Mouse (Mus musculus) CH12.LX (cell line): ENCODE results near the gene Mtm1. TPM values are rescaled to one million over a fixed set of nuclear protein-coding genes. Genes with fewer than 3 reads are reported as not detected.

Source experiments
- DNase-seq: peaks from one replicate; pipeline ENCODE4 v3.0.0-alpha.2; 2013; ENCODE audit errors: extremely low read depth
- H3K27ac ChIP-seq: 2 replicates; pipeline ENCODE4 v1.5.1; 2012; ENCODE audit warnings: low read depth, mild to moderate bottlenecking, control low read depth, moderate library complexity; ENCODE audit not compliant: insufficient read depth
- H3K27me3 ChIP-seq: replicated peaks from 2 replicates; pipeline ENCODE3; 2012; ENCODE audit warnings: inconsistent platforms
- H3K36me3 ChIP-seq, 2 experiments: replicated peaks in 1 of 2; 2 replicates each; pipeline versions ENCODE3 to v1.6.1; 2012; ENCODE audit warnings: inconsistent platforms in 1 of 2, low read length in 1 of 2, mild to moderate bottlenecking in 1 of 2, mixed read lengths in 1 of 2, moderate library complexity in 1 of 2; ENCODE audit not compliant: control insufficient read depth in 1 of 2, insufficient read depth in 1 of 2
- H3K4me1 ChIP-seq, 2 experiments: 2 replicates each; pipeline ENCODE4 v1.6.1; 2012; ENCODE audit warnings: inconsistent platforms in 1 of 2, moderate library complexity in 1 of 2; ENCODE audit not compliant: insufficient read depth in 2 of 2, control insufficient read depth in 1 of 2
- H3K4me2 ChIP-seq: 2 replicates; pipeline ENCODE4 v1.6.1; 2012; ENCODE audit warnings: low read depth, mild to moderate bottlenecking, control low read depth; ENCODE audit not compliant: poor library complexity, insufficient read depth, severe bottlenecking
- H3K4me3 ChIP-seq, 3 experiments: fragments of 150-350 bp in 1 of 3; sonication (generic) in 1 of 3; replicated peaks in 1 of 3; 2 replicates each; pipeline versions ENCODE3 to v1.5.1; 2011 to 2012; ENCODE audit warnings: low read depth in 2 of 3, low read length in 2 of 3, mild to moderate bottlenecking in 2 of 3, moderate library complexity in 2 of 3, control low read depth in 1 of 3, improper control_type of control experiment in 1 of 3, inconsistent platforms in 1 of 3, mixed read lengths in 1 of 3; ENCODE audit not compliant: poor library complexity in 1 of 3
- H3K79me2 ChIP-seq: replicated peaks from 2 replicates; pipeline ENCODE4 v1.6.1; 2012; ENCODE audit warnings: mild to moderate bottlenecking, moderate library complexity; ENCODE audit not compliant: control insufficient read depth, poor library complexity, insufficient read depth, severe bottlenecking; ENCODE audit errors: extremely low read depth
- H3K9ac ChIP-seq: 2 replicates; pipeline ENCODE4 v1.6.1; 2012; ENCODE audit warnings: low read depth, mild to moderate bottlenecking, control low read depth, moderate library complexity; ENCODE audit not compliant: insufficient read depth
- H3K9me3 ChIP-seq: replicated peaks from 2 replicates; pipeline ENCODE3; 2012; ENCODE audit warnings: low read length, inconsistent platforms, mixed read lengths
- BHLHE40 ChIP-seq: IDR thresholded peaks from 2 replicates; pipeline ENCODE4 v1.6.1; 2011; ENCODE audit warnings: mild to moderate bottlenecking, low read depth, low read length, improper control_type of control experiment
- E2F4 ChIP-seq: IDR thresholded peaks from 2 replicates; pipeline ENCODE4 v1.6.1; 2011; ENCODE audit warnings: low read depth, low read length, improper control_type of control experiment; ENCODE audit not compliant: insufficient replicate concordance
- ETS1 ChIP-seq: conservative IDR thresholded peaks from 2 replicates; pipeline ENCODE4 v1.6.1; 2012; ENCODE audit warnings: low read depth, mild to moderate bottlenecking, inconsistent platforms, low read length, improper control_type of control experiment, moderate library complexity
- GABPA ChIP-seq: IDR thresholded peaks from 2 replicates; pipeline ENCODE4 v1.6.1; 2012; ENCODE audit warnings: low read depth, low read length, improper control_type of control experiment, inconsistent platforms; ENCODE audit not compliant: insufficient replicate concordance
- HCFC1 ChIP-seq: IDR thresholded peaks from 2 replicates; pipeline ENCODE4 v1.6.1; 2012; ENCODE audit warnings: low read depth, mild to moderate bottlenecking, inconsistent platforms, low read length, improper control_type of control experiment
- JUN ChIP-seq: IDR thresholded peaks from 2 replicates; pipeline ENCODE4 v1.6.1; 2011; ENCODE audit warnings: low read depth, mild to moderate bottlenecking, low read length, improper control_type of control experiment, moderate library complexity; ENCODE audit not compliant: insufficient read depth
- KAT2A ChIP-seq: IDR thresholded peaks from 2 replicates; pipeline ENCODE4 v1.6.1; 2012; ENCODE audit warnings: low read length, improper control_type of control experiment, inconsistent platforms; ENCODE audit not compliant: insufficient replicate concordance
- MAFK ChIP-seq: IDR thresholded peaks from 2 replicates; pipeline ENCODE4 v1.6.1; 2011; ENCODE audit warnings: low read length, improper control_type of control experiment; ENCODE audit not compliant: insufficient replicate concordance
- MYC ChIP-seq: IDR thresholded peaks from 2 replicates; pipeline ENCODE4 v1.6.1; 2011; ENCODE audit warnings: low read depth, mild to moderate bottlenecking, improper control_type of control experiment, low read length
- NRF1 ChIP-seq: IDR thresholded peaks from 2 replicates; pipeline ENCODE4 v1.6.1; 2014; ENCODE audit warnings: low read depth, mild to moderate bottlenecking, inconsistent platforms, low read length, improper control_type of control experiment, moderate library complexity
- RAD21 ChIP-seq: IDR thresholded peaks from 2 replicates; pipeline ENCODE4 v1.6.1; 2011; ENCODE audit warnings: low read depth, mild to moderate bottlenecking, low read length, improper control_type of control experiment, moderate library complexity
- SIN3A ChIP-seq: IDR thresholded peaks from 2 replicates; pipeline ENCODE4 v1.6.1; 2012; ENCODE audit warnings: low read length, improper control_type of control experiment, inconsistent platforms
- TBP ChIP-seq: conservative IDR thresholded peaks from 2 replicates; pipeline ENCODE4 v1.6.1; 2011; ENCODE audit warnings: low read depth, low read length, improper control_type of control experiment
- TCF12 ChIP-seq: IDR thresholded peaks from 2 replicates; pipeline ENCODE4 v1.6.1; 2014; ENCODE audit warnings: low read depth, mild to moderate bottlenecking, inconsistent platforms, low read length, improper control_type of control experiment
- dilution Hi-C: fragments of 300-500 bp; cut with MboI; formaldehyde crosslinking; loops from 2 replicates; pipeline ENCODE4 v1.14.3; 2020; ENCODE audit warnings: low sequenced_read_pairs; ENCODE audit not compliant: extremely low pct_unique_long_range_greater_than_20kb, extremely low pct_ligation_motif_present
- in situ Hi-C: fragments of 300-500 bp; cut with MboI; formaldehyde crosslinking; loops from 3 replicates; pipeline ENCODE4 v1.14.3; 2019; ENCODE audit warnings: low sequenced_read_pairs, low pct_ligation_motif_present, low pct_unique_long_range_greater_than_20kb, mixed read lengths
- polyA plus RNA-seq: library from polyadenylated mRNA; unstranded; fragments of >175 nt; gene quantifications from 2 replicates; pipeline ENCODE4 v1.2.1, GENCODE M21; 2012; ENCODE audit warnings: low read depth; ENCODE audit not compliant: insufficient read length
- total RNA-seq, 2 experiments: library from RNA; depleted of rRNA; stranded (reverse); fragments of 300-350 nt in 1 of 2; fragments of >200 nt in 1 of 2; gene quantifications; 2 replicates each; pipeline ENCODE4 v1.2.3; 2012 to 2014

Mtm1 gene
- total and polyA plus RNA-seq, 3 experiments = 2.2 to 4.7 (median 3.5) TPM

- Histone ChIP-seq H3K4me3 (no peak overlapping the region), H3K36me3 (no peaks in the 10 kb centered on the region), H3K4me2 (no peak overlapping the region), H3K9me3 (no peaks in the 10 kb centered on the region), H3K27me3 (no peaks in the 10 kb centered on the region), H3K27ac (no peak overlapping the region), H3K9ac (no peak overlapping the region), H3K4me1 (peaks cover 0 to 13% of the 10 kb centered on the region in 2 experiments; a peak in 2 of 4 replicates), H3K79me2 (no peaks in the 10 kb centered on the region)
- in situ Hi-C loops (no loop called here), dilution Hi-C loops (no loop called here)
- TF ChIP-seq TCF12 (no peak), SIN3A (no peak), GABPA (no peak), MAFK (no peak)
- no peak for DNase-seq
These were observed 12.3 kb downstream of the Mtm1 start for GRCm38 (mm10) chrX:71222648-71223408.

- no peaks in the 10 kb centered on the region for H3K79me2 ChIP-seq
- no peaks in the 10 kb centered on the region for H3K9me3 ChIP-seq
- no peaks in the 10 kb centered on the region for H3K36me3 ChIP-seq
- H3K9ac ChIP-seq = no peak overlapping the region
- no peaks in the 10 kb centered on the region for H3K27me3 ChIP-seq
- H3K4me3 ChIP-seq = no peak overlapping the region
- TF ChIP-seq NRF1 = no peak
- peak; percentile 78 for TF ChIP-seq BHLHE40
- peaks cover 0 to 13% of the 10 kb centered on the region in 2 experiments; a peak in 2 of 4 replicates for H3K4me1 ChIP-seq
- no peak overlapping the region for H3K4me2 ChIP-seq
- in situ Hi-C loops = no loop called here
- H3K27ac ChIP-seq = no peak overlapping the region
- DNase-seq = no peak
- dilution Hi-C loops = no loop called here
These were observed 16.3 kb downstream of the Mtm1 start for GRCm38 (mm10) chrX:71226881-71227280.

- Histone ChIP-seq H3K9me3 (no peaks in the 10 kb centered on the region), H3K4me1 (peaks cover 0 to 15% of the 10 kb centered on the region in 2 experiments; a peak in 2 of 4 replicates), H3K9ac (no peak overlapping the region), H3K27ac (no peak overlapping the region), H3K36me3 (no peaks in the 10 kb centered on the region), H3K4me2 (no peak overlapping the region), H3K79me2 (no peaks in the 10 kb centered on the region), H3K27me3 (no peaks in the 10 kb centered on the region), H3K4me3 (no peak overlapping the region)
- in situ Hi-C loops (no loop called here), dilution Hi-C loops (no loop called here)
- TF ChIP-seq MYC (no peak), HCFC1 (no peak), ETS1 (no peak), TCF12 (no peak), TBP (no peak), KAT2A (no peak), JUN (no peak), E2F4 (no peak), RAD21 (no peak), MAFK (no peak)
- no peak for DNase-seq
These were observed 17.6 kb downstream of the Mtm1 start for GRCm38 (mm10) chrX:71228200-71228599.
